Mouse (Mus musculus): ENCODE results near the gene Dhx15.

DNA sequence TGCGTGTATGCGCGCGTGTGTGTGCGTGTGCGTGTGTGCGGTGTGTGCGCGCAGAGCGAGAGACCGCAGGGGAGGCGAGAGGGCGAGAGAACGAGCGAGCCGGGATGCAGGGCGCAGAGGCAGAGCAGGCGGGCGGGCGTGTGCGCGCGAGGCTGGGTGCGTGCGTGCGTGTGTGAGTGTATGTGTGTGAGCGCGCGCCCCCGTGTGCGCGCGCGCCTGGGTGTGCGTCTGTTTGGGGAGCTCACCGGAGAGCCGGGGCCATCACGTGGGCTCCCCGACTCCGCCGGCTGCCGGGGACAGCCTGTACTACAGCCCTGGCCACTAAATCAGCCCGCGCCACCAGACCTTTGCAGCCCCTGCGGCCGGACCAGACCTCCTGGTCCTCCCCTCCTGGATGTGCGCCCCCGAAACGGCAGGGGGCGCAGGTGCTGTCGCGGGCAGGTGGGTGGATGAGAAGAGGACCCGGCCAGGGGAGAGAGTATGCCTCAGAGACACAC lies 74.4 kb downstream of the Dhx15 start:
- TF ChIP-seq CTCF (IDR thresholded peaks at IDR 0.05; ENCODE audit: borderline replicate concordance, control insufficient read depth, extremely low read depth, insufficient read depth, low read length, poor library complexity): peak; percentile 72; the same call in 1 of the 2 replicates
- TF ChIP-seq POLR2A (IDR thresholded peaks at IDR 0.05; ENCODE audit: control insufficient read depth, extremely low read depth, insufficient read depth, low read length, poor library complexity): no peak

Data from thymus, adult 2 months (tissue).